Mouse (Mus musculus) embryo, embryonic 11 days (tissue): ENCODE measurements around the gene Nt5c.
"Not testable (repeated sequence)": the region's sequence is repeated elsewhere in the genome, so short reads cannot be mapped to it uniquely, and the experiment has no call there.

Experiments
- DNase-seq: peaks from one replicate; pipeline ENCODE4 v3.0.0-alpha.2; 2015

Gene Nt5c

DNA sequence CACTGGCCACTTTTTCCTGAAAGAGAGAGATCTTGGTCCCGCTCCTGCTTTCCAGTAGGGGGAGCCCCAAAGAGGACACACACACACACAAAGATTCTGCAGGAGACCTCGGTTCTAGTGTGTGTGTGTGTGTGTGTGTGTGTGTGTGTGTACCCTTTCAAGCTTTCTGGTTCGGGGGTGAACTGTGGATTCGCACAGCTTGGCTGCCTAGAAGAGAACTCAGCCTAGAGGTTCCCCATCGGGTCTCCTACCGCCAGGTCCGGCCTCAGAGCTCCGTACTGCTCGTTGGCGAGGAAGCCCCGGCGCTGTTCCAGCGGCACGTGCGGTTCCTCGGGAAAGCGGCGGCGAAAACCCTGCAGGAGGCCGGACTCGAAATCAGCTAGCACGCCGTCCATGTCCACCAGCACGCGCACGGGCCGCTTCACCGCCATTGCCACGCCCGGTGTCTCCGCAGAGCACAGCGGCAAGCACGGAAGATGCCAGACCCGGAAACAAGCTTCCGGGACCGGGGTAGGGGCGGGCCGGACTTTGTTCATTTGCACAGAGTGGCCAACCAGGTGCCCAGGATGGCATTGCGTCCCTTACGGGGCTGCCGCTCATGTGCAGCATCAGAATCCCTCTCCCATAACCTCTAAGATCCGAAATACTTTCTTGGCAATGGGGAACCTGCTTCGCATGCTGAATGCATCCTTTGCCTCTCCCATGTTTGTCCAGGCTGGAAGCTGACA, at the start of gene Nt5c:
TSS of gene Nt5c (minus strand) at position 507 of the 728 bp plus-strand sequence.
- DNase-seq = peak; percentile 88

DNA sequence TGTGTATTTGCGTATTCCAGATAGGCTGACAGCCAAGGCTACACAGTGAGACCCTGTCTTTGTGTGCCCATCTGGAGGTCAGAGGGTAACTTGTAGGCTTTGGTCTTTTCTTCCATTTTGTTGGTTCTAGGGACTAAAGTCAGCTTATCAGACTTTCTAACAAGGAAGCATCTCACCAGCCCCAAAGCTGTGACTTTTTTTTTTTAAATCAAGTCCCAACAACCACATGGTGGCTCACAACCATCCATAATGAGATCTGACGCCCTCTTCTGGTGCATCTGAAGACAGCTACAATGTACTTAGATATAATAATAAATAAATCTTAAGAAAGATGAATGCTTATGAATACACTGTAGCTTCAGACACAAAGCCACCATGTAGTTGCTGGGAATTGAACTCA, 46.4 kb upstream of the Nt5c start:
- no peak for DNase-seq

DNA sequence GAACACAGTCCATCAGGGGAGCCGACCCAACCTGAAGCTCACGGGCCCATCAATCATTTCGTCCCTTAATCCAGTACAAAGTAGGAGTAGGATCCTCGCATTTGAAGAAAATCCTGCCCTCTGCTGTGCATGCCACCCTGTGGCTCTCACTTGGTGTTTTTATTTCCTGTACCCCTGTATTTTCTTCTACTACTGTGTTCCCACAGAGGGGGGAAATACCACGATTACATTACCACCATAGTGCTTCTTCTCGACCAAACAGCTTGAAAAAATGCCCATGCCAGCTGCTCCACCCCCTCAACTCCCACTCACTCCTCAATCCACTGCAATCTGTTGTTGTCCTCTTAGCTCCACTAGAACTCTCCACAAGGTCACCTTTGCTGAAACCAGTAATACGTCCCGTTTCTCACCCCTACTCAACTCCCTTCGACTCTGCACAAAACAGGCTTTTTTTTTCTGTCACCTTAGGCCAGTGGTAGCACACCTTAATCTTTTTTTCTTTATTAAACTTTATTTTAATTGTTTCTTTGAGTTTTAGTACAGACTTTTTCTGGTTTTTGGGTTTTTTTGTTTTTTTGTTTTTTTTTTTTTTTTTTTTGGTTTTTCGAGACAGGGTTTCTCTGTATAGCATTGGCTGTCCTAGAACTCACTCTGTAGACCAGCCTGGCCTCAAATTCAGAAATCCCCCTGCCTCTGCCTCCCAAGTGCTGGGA, 45.4 kb upstream of the Nt5c start:
- DNase-seq = peak; percentile 27

DNA sequence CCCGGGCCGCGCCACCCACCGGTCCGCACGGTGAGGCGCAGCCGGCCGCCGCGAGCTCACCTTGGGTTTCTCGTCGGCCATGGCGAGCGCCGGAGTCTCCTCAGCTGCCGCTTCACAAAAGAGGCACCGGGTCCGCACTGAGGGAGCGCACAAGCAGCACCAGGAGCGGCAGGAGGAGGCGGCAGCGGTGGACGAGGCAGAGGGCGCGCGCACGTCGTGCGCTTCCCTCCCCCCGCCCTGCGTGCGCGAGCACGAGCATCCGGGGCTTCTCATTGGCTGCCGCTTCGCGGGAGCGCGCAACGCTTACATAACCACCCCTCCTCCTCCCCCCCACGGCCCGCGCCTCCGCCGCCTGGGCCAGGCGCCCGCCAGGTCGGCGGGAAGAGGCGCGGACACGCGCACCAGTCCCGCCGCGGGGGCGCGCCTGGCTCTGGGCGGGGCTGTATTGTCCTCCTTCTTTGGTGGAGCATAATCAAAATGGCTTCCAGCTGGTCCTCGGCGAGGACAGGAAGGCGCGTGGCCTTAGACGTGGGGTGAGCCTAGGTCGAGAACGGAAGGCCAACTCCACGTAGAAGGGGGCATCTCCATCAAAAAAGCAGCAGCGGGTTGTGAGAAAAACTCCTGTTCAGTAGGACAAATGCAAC, 44.5 kb upstream of the Nt5c start, which contains the start of gene Sumo2:
TSS of gene Sumo2 (minus strand) at position 239 of the 644 bp plus-strand sequence.
- peak; percentile 99 for DNase-seq

DNA sequence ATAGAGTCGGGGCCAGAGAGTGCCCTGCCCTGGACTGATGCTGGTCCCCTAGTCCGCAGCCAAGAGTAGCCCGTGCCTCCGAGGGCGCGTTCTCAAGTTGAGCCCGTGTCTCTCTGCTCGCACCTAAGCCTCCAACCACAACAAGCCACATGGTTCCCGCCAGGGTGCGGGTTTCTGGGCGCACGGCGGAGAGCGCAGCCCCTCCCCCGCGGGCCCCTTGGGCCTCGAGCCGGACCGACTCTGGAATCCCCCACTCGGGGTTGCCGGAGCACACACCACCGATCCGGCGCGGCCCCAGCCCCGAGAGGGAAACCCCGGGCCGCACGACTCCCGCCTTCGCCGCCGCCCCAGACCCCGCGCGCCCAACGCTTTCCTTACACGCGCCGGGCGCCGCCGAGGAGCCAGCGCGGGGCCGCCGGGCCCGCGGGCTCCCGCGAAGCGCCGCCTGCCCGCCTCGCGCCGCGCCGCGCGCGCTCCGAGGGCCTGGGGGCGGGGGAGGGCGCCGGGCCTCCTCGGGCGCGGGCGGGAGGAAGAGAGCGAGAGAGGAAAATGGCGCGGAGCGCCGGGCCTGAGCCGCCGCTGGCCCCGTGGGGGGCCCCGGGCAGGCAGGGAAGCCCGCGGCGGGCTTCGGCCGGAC, 43.9 kb upstream of the Nt5c start:
- DNase-seq = peak; percentile 88

DNA sequence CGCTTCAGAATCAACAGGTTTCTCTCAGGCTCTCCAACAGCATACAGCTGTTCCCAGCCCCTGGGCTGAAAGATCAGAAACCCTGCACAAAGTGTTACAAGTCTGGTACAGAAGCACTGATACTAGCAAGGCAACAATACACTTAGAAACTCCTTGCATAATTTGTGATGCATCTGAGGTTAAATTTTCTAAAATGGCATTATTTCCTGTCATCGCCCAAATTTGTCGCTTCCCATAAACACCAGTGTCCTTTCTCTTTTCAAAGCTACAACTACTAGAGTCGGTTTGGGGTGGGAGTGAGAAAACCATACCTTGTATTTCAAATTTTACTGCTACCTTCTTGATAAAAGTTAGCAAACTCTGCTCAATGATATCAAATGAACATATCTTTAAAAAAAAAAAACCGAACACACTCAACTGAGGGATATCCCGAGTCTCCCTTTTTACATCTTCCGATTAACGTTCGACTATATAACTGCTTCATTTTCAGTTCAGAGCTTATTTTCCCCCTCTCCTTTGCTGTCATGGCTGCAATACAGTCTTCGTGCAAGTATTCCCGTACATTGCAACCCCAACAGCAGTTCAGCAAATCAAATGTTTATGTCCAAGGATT, 43.2 kb upstream of the Nt5c start:
- DNase-seq = no peak

DNA sequence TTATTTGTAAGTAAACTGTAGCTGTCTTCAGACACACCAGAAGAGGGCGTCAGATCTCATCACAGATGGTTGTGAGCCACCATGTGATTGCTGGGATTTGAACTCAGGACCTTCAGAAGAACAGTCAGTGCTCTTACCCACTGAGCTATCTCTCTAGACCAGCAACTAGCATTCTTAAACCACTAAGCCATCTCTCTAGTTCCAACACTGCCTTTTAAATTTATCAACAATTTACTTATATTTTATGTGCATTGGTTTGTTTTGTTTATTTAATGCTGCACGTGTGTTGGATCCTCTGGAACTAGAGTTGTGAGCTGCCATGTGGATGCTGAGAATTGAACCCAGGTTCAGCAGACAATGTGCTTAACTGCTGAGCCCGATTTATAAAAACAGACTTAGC, 34.8 kb upstream of the Nt5c start:
- not testable (repeated sequence) for DNase-seq

DNA sequence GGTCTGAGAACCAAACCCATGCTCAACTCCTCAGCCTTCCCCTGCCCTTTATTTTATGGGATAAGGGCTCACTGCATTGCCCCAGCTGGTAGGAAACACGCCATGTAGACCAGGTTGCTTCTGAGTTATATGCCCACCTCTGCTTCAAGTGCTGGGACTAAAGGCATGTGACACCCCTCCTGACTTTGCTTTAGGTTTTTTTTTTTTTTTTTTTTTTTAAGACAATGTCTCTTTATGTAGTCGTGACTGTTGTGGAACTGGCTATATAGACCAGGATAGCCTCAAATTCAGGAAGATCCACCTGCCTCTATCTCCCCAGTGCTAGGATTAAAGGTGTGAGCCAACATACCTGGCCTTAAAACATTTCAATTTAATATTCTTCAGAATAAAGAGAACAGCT, 31.0 kb upstream of the Nt5c start:
- no peak for DNase-seq

DNA sequence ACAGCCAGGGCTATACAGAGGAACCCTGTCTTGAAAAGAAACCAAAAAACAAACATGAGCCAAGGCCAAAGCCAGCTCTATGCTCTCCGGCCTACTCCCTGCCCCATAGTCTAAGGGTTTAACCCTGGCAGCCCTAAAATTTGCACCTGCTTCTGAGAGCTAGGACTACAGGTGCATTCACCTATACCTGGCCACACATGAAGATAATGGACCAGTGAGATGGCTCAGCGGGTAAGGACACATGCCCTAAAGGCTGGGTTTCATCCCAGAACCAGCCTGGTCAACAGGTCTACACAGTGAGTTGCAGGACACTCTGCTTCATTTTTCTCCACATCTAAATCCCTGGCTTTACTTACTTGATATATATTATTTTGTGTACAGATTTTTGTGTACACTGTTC, 30.6 kb upstream of the Nt5c start:
- DNase-seq = no peak

DNA sequence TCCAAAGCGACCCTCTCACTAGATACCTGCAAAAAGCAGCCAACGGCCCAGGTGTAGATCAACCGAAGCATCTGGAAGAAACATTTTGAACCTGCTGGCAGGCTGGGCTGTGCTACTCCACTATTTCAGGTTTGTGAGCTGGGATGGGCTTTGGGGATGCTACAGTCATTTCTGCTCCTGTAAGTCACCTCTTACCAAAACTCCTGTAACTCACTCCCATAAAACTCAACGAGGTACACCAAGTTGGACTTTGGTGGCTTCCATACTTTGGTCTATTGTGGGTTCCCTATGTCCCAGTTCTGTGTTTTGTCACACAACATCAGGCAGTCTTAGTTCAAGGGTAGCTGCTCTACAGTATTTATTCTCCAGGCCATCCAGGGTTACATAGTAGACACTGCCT, 29.4 kb upstream of the Nt5c start:
- DNase-seq = no peak

DNA sequence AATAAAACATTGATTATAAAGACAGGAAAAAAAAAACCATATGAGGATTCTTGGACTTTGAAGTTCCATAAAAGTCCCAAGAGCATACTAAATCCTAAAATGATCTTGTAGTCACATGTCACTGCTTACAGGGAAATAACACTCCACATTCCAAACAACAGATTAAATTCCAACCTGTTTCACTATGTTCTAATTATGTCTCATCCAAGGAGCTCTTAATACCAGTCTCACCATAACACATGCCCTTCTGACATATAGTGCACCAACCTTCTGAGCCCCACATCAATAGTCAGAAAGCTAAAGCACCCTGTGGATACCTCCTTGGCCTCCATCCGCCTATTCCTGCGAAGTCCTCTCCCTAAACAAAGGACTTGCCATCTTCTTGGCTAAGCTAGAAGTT, 28.6 kb upstream of the Nt5c start:
- DNase-seq = no peak

DNA sequence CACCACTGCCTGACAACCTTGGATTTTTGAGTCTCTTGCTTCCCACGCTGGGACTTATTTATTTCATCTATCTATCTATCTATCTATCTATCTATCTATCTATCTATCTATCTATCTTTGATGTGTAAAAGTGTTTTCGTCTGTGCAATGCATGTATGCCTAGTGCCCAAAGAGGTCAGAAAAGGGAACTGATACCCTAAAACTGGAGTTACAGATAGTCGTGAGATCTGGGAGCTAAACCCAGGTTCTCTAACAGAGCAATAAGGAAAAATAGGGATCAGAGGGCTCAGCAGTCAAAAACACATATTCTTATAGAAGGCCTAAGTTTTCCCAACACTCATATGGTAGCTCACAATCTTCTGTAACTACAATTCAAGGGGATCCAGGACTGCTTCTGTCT, 27.9 kb upstream of the Nt5c start:
- DNase-seq = no peak

DNA sequence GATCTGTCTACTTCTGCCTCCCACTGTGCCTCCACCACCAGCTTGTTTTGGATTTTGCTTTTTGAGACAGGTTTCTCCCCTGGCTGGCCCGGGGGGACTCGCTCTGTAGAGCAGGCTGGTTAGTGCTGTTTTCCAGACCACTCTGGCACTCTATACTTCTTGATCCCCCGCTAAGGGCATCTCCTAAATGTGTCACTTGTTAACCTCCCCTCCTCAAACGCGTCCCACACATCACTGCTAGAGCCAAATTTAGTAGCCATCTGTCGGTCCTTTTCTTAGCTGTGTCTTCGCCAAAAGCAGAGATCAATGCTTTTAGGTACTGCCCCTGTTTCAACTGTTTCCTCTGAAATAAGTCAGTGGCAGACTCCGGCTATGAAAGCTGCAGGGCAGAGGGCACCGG, 27.0 kb upstream of the Nt5c start:
- no peak for DNase-seq

DNA sequence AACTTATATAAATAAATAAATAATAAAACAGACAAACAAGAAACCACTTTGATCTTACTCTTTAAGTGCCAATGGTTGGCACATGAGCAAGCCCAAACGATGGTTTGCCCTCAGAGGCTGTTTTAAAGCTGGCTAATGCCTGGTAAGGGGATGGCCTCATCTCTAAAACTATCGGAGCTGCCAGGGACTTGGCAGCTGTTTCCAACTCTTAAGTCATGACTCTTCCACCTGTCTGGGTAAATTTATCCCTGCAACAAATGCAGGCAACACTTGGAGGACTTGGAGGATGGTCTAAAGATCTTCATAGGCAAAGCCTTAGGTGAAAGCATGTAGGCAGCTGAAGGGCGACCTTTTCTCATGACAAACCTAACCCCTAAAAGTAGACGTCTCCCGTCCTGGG, 25.3 kb upstream of the Nt5c start:
- DNase-seq = no peak

DNA sequence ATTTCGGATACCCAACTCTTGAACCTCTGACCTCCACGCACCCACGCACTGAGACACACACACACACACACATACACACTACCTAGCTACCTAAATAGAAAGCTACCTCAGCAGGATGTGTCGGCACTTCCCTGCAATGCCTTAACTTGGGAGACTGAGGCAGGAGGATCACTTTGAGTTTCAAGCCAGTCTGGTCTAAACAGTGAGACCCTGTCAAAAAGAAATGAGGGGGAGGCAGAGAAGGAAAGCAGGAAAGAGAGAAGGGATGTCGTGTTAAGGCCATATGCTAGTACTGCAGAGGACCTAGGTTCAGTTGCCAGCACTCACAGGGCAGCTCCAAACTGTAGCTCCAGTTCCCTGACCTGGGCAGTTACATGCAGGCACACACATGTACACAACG, 23.4 kb upstream of the Nt5c start:
- DNase-seq = no peak

DNA sequence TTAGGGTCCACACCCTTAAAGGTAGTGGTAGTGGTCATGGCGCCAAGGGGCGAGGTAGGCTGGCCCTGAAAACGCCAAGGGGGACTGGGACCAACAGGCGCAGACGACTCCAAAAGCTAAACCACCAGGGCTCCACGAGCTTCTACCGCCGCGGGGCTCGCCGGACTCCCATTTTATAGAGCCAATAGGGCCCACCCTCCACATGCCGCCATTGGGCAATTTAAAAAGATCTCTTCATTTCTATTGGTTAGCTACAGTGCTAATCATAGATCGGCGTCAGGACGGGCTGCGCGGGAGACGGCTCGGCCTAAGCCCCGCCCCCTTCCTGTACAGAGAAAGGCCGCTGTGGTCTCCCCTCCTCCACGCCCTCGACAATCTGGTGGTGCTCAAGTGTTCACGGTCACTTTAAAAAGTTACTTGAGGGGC, 22.6 kb upstream of the Nt5c start, which contains the start of gene Jpt1:
TSS of gene Jpt1 (minus strand) at position 150 of the 426 bp plus-strand sequence.
- peak; percentile 98 for DNase-seq

DNA sequence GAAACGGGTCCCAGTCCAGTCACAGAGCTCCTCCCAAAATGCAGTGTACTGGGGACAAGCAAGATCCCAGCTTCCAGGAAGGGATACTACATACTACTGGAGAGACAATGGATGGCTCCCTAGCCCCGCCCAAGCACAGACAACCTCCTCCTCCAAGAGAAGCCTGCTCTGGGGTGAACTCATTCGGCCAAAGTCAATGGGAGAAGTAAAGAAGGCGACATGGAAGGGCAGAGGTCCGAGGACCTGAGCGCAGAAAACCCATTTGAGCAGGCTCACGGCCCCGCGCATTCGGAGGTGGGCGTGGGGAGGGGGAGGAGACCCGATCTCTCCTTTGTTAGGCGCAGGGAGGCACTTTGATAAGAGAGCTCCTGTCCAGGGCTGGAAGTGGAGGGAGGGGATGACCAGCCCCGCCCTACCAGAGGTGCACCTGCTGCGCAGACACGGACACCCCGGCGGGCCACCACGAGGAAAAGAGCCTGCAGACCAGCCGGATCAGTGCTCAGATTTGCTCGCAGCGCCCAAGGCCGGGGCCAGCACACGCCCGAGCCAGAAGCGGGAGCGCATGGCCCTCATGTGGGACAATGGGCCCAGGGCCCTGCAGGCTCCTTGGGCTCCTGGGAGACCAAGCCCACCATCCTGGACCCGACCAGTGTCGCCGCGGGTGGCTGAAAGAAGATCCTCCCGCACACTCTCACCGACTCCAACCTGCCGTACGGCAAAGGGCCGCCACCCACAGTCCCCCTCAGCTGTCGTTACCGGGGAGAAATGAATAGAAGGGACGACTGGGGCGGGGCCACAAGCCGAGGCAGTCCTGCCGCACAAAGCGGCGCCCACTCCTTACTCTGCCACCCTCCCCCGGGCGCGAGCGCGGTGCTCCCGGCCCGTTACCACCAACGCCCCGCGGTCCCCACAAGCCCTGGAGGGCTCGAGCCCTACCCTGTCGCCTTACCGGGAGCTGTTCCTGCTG, 21.9 kb upstream of the Nt5c start:
- peak; percentile 68 for DNase-seq

DNA sequence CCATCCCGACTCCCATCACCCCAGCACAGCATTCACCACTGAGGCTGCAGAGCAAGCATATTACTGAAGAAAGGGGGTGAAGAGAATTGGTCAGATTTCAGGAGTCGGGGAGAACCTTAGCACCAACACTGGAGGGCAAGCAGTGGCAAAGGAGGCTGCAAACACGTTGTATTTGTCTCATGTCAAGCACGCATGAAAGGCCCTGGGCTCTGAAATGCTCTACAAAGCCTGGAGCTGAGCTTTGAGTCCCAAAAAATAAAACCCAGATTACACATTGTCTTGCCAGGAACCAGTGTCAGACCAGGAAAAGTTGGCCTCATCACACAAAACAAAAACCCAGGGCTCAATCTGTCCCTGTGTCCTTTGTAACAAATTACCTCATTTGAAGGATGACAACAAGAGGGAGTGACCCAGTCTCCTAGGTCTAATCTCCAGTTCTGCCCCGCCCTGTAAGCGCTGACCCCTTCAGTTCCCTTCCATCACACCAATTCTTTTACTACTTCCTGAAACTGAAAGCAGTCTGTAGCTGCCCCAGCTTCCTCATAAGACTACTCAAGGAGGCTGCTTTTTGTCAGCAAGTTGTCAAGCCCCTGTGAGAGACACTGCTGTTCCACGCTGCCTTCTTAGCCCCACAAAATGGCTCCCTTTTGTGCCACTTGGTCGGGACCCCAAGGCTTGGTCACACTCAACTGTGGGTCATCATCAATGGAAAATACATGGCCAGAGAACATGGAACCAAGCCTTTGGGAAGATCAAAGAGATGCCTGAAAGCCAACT, 20.9 kb upstream of the Nt5c start:
- DNase-seq = peak; percentile 34

DNA sequence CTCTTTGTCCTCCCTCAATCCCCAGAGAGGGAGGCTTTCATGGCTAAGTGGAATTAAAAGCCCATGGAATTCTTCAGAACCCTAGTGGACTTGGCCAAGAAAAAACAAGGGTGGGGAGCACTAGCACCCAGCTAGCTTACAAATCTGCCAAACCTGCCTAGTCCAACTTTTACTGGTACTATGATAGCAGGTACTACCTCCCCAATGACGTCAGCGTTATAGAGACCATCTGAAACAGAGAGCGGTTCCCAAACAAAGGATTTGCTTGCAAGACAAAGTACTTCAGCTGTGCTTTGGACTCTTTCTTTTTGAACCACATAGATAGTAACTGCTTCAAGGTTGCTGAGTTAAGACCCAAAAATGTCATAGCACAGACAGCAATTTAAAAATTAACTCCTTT, 20.3 kb upstream of the Nt5c start:
- peak; percentile 35 for DNase-seq

DNA sequence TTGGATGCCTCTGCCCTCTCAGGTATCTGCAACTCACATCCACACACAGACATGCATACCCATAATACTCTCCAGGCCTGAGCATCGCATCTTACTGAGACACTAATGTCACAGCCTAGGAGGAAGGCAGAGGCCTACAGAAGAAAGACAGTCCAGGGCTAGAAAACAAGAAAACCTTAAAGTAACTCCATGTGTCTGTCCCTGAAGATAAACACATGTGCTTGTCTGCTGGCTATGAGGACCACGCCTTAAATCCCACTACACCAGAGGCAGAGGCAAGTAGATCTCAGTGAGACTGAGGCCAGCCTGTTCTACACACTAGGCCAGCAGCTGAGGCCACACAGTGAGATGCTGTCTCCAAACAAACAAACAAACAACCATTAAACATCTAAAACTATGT, 19.5 kb upstream of the Nt5c start:
- DNase-seq = no peak

DNA sequence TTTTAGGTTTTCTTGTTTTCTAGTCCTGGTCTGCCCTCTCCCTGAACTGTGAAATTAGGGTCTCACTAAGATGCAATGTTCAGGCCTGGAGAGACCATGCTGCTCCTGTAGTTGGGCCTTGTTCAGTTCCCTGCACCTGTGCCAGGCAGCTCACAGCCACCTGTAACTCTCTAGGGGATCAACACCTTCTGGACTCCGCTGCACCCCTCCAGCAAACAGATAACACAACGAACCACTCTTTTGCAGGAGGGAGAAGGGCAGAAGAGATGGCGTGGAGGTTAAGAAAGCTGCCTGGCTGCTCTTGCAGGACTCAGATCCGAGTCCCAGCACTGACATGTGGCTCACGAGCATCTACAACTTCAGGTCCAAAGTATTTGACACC, 18.8 kb upstream of the Nt5c start:
- no peak for DNase-seq
